Mouse (Mus musculus): ENCODE measurements around the gene Gm28230.

Gm28230 gene

GRCm38 (mm10) chr2:74739869-74740268 is 13.3 kb downstream of the Gm28230 start:
- DNase-seq (ENCODE audit: low spot score) = no peak

- DNase-seq (ENCODE audit: low spot score) = no peak
These were observed 14.0 kb downstream of the Gm28230 start for GRCm38 (mm10) chr2:74740311-74741091.

- DNase-seq (ENCODE audit: low spot score) = no peak
These were observed 14.9 kb downstream of the Gm28230 start for GRCm38 (mm10) chr2:74741252-74741978.

GRCm38 (mm10) chr2:74741979-74742277 is 15.4 kb downstream of the Gm28230 start:
- no peak for DNase-seq (ENCODE audit: low spot score)

- DNase-seq (ENCODE audit: low spot score) = no peak
These were observed 19.2 kb downstream of the Gm28230 start for GRCm38 (mm10) chr2:74745540-74746297.

GRCm38 (mm10) chr2:74746298-74746921 is 19.9 kb downstream of the Gm28230 start:
- DNase-seq (ENCODE audit: low spot score) = no peak

GRCm38 (mm10) chr2:74747006-74747405 is 20.5 kb downstream of the Gm28230 start:
- no peak for DNase-seq (ENCODE audit: low spot score)

- DNase-seq (ENCODE audit: low spot score) = no peak
These were observed 21.2 kb downstream of the Gm28230 start for GRCm38 (mm10) chr2:74747661-74748141.

GRCm38 (mm10) chr2:74748436-74748995 is 22.0 kb downstream of the Gm28230 start:
- DNase-seq (ENCODE audit: low spot score) = no peak

GRCm38 (mm10) chr2:74749337-74750121 is 23.0 kb downstream of the Gm28230 start:
- peak; percentile 80 for DNase-seq (ENCODE audit: low spot score)

GRCm38 (mm10) chr2:74750731-74751250 is 24.3 kb downstream of the Gm28230 start:
- no peak for DNase-seq (ENCODE audit: low spot score)

GRCm38 (mm10) chr2:74751861-74752260 is 25.3 kb downstream of the Gm28230 start:
- no peak for DNase-seq (ENCODE audit: low spot score)

- DNase-seq (ENCODE audit: low spot score) = no peak
These were observed 26.1 kb downstream of the Gm28230 start for GRCm38 (mm10) chr2:74752431-74753174.

GRCm38 (mm10) chr2:74753175-74753523 is 26.6 kb downstream of the Gm28230 start:
- no peak for DNase-seq (ENCODE audit: low spot score)

- no peak for DNase-seq (ENCODE audit: low spot score)
These were observed 27.2 kb downstream of the Gm28230 start for GRCm38 (mm10) chr2:74753711-74754110.

GRCm38 (mm10) chr2:74760146-74760545 is 33.6 kb downstream of the Gm28230 start:
- DNase-seq (ENCODE audit: low spot score) = no peak

- DNase-seq (ENCODE audit: low spot score) = no peak
These were observed 35.4 kb downstream of the Gm28230 start for GRCm38 (mm10) chr2:74761941-74762340.

- DNase-seq (ENCODE audit: low spot score) = no peak
These were observed 36.2 kb downstream of the Gm28230 start, which contains the start of gene Hoxd1 for GRCm38 (mm10) chr2:74762522-74763244. Gene Hoxd1, plus strand, starts transcription at chr2:74762980.

GRCm38 (mm10) chr2:74763245-74763735 is 36.8 kb downstream of the Gm28230 start:
- no peak for DNase-seq (ENCODE audit: low spot score)
